Mouse (Mus musculus) right cerebral cortex, adult 18-20 months (tissue): Measurements from ENCODE around the gene Arpc5.

Source experiments
- DNase-seq: peaks from one replicate; pipeline ENCODE4 v3.0.0; 2022; ENCODE audit warnings: mixed read lengths

Gene Arpc5

GRCm38 (mm10) chr1:152817027-152817769 lies 50.9 kb downstream of the Arpc5 start:
- no peak for DNase-seq

GRCm38 (mm10) chr1:152817794-152818193 lies 51.5 kb downstream of the Arpc5 start:
- no peak for DNase-seq

DNA sequence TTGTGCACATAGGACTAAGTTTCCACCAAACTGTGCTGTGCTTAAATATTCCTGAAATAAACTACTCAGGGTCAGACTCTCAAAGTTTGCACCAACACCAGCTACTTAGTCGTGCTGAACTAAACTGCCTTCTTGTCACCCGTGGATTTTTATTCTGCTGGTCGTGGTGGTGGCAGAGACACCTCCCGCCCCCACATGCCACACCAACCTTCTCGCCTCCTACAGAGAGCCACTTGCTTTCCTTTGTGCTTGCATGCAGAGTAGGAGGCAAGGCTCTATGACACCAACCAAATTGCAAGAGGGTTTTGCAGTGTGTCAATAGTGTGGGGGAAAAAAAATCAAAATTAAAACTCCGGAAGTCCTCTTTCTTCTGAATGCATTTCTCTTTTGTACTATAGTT lies 53.2 kb downstream of the Arpc5 start:
- DNase-seq = peak; percentile 54

DNA sequence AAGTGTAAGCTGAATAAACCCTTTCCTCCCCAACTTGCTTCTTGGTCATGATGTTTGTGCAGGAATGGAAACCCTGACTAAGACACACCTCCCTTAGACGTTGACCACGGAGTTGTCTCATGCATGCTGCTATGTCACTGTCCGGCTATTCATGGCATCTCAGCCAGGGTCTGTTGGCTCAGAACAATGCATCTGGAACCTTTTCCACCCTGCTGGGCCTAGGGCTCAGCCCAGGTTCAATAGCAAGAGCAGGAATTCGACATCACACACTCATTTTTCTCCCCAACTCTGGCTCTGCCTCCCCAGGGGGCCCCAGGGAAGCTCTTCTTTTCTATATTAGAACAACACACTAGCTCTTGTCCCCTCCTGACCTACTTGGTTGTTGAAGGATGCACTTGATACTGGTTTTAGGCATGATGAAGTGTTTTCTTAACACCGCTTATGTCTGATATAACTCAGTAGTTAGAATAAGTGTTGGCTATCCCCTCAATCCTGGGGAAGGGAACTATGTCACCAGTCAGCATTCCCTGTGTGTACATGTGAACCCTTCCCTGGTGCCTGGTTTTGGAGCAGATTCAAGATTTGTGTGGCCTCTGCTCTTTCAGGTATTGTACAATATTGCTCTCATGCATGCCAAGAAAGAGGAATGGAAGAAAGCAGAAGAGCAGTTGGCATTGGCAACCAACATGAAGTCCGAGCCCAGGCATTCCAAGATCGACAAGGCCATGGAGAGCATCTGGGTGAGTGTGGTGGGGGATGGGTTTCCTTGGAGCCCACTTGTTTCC lies 54.8 kb downstream of the Arpc5 start:
- no peak for DNase-seq

- no peak for DNase-seq
Observed at GRCm38 (mm10) chr1:152821746-152822145, 55.4 kb downstream of the Arpc5 start.

GRCm38 (mm10) chr1:152824206-152824605 lies 57.9 kb downstream of the Arpc5 start:
- no peak for DNase-seq
